ENCODE assay signal across 23 mouse cellular contexts in genomic region chrX:38315884-38316283, GRCm38 (mm10). TPM values are rescaled to one million over a fixed set of nuclear protein-coding genes. Genes with fewer than 3 reads are reported as not detected.
"Had no signal": no experiment of that assay in that cellular context is flagged by ENCODE, and none has a peak within 500 bp of the region (broad histone marks: within the 10 kb centered on the region; RNA-seq: fewer than 3 reads in every experiment).

Gene Atp1b4, plus strand, starts transcription at chrX:38316184.

- H3K27ac ChIP-seq: lung, embryonic 15.5 days; macrophage; midbrain, embryonic 13.5 days; midbrain, embryonic 15.5 days; neural tube, embryonic 12.5 days; stomach, embryonic 15.5 days had no signal

- H3K4me1 ChIP-seq: lung, embryonic 15.5 days; megakaryocyte, embryonic 14.5 days; neural tube, embryonic 12.5 days; stomach, embryonic 15.5 days had no signal

- H3K4me3 ChIP-seq: lung, embryonic 15.5 days; megakaryocyte, embryonic 14.5 days; midbrain, embryonic 13.5 days; midbrain, embryonic 15.5 days; neural tube, embryonic 12.5 days; stomach, embryonic 15.5 days had no signal

- H3K9me3 ChIP-seq: lung, embryonic 15.5 days; megakaryocyte, embryonic 14.5 days; midbrain, embryonic 13.5 days; midbrain, embryonic 15.5 days; neural tube, embryonic 12.5 days; stomach, embryonic 15.5 days had no signal

- DNase-seq: lung, adult 2 months; lung, postnatal 14 days; lung, postnatal 36 days; right cerebral cortex, postnatal 14 days; thymus, adult 2 months; thymus, postnatal 25 days; thymus, postnatal 4 days had no signal

- H3K27me3 ChIP-seq: lung, embryonic 15.5 days; midbrain, embryonic 13.5 days; midbrain, embryonic 15.5 days; neural tube, embryonic 12.5 days; stomach, embryonic 15.5 days had no signal

- H3K9ac ChIP-seq: lung, embryonic 15.5 days; midbrain, embryonic 13.5 days; midbrain, embryonic 15.5 days; neural tube, embryonic 12.5 days; stomach, embryonic 15.5 days had no signal

- ATAC-seq: lung, postnatal 0 days; midbrain, embryonic 13.5 days; midbrain, embryonic 15.5 days had no signal

- H3K4me2 ChIP-seq: lung, embryonic 15.5 days; midbrain, embryonic 11.5 days; midbrain, embryonic 13.5 days; midbrain, embryonic 15.5 days; neural tube, embryonic 12.5 days; stomach, embryonic 15.5 days had no signal

- H3K36me3 ChIP-seq: lung, embryonic 15.5 days; midbrain, embryonic 13.5 days; midbrain, embryonic 15.5 days; neural tube, embryonic 12.5 days; stomach, embryonic 15.5 days had no signal

RNA-seq across cellular contexts. Expression of gene Atp1b4, which starts in this region (rescaled TPM):
- total RNA-seq: megakaryocyte progenitor cell, adult 5-6 weeks; midbrain, postnatal 0 days; monocyte, adult 5-6 weeks; neutrophil, adult 5-6 weeks had no signal
- polyA plus RNA-seq: lung, postnatal 0 days; macrophage; midbrain, embryonic 11.5 days; midbrain, embryonic 13.5 days; midbrain, embryonic 15.5 days; midbrain, postnatal 0 days; spleen, adult 2 months; testis, adult 2 months; thymus, adult 2 months; urinary bladder, adult 2 months had no signal
